8 mouse cellular contexts compared by ENCODE assay signal in the genomic region with DNA sequence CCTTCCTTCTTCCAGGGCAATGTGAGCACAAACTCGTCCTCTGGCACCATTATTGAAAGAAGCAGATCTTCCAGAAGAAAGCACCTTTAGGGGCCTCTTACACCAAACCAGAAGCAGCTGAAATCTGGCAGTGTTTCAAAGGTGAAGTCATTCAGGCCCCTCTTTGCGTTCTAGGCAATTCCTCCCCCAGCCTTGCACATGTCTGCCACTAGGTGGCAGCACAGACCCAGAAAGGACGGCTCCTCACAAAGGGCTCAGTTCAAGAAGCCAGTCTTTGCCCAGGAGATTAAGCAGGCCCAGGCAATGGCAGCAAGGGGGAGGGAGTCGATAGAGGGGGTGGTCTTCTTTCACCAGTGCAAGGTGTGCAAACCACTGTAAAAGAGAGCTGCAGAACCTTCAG. TPM values are rescaled to one million over a fixed set of nuclear protein-coding genes. Genes with fewer than 3 reads are reported as not detected.
DNase-seq lines count a peak whose midpoint lies in the region; ATAC-seq and TF ChIP-seq lines count a peak whose summit lies in the region.

No protein-coding gene starts in this region.

- ATAC-seq in heart, embryonic 11.5 days (replicated peaks; ENCODE audit: insufficient number of reproducible peaks, low FRiP score, low TSS enrichment) = no peak
- ATAC-seq in kidney, embryonic 16.5 days (ENCODE audit: low FRiP score, low TSS enrichment) = no peak
- ATAC-seq in liver, embryonic 11.5 days (replicated peaks; ENCODE audit: low FRiP score) = no peak
- 0 out of 2 replicates have a peak, but pooled peaks have one; percentile 18 for ATAC-seq in neural tube, embryonic 11.5 days (ENCODE audit: insufficient read depth, low FRiP score, low TSS enrichment)
- ATAC-seq in stomach, postnatal 0 days (ENCODE audit: low FRiP score, low TSS enrichment) = peak; percentile 19; the same call in 1 of the 2 replicates

- WGBS in heart, embryonic 11.5 days (ENCODE audit: insufficient replicate concordance) = 1% methylated on average over 4 of the region's 4 CpGs
- under 1% methylated on average over 4 of the region's 4 CpGs for WGBS in kidney, embryonic 16.5 days
- 7% methylated on average over 4 of the region's 4 CpGs for WGBS in liver, embryonic 11.5 days
- WGBS in neural tube, embryonic 11.5 days = 2% methylated on average over 4 of the region's 4 CpGs
- 0% methylated on average over 4 of the region's 4 CpGs for WGBS in stomach, postnatal 0 days

- H3K27ac ChIP-seq in embryonic fibroblast, embryonic 13.5 days (ENCODE audit: insufficient read depth, low read length) = peak overlapping the region; percentile 91; the same call in 1 of the 2 replicates
- no peak overlapping the region; the same call in 1 of the 2 replicates for H3K27ac ChIP-seq in heart, embryonic 11.5 days (ENCODE audit: low read depth, low read length)
- no peak overlapping the region for H3K27ac ChIP-seq in kidney, embryonic 16.5 days (ENCODE audit: low read length)
- no peak overlapping the region for H3K27ac ChIP-seq in liver, embryonic 11.5 days (ENCODE audit: low read depth, low read length)
- no peak overlapping the region for H3K27ac ChIP-seq in neural tube, embryonic 11.5 days (ENCODE audit: low read depth, low read length)
- no peak overlapping the region for H3K27ac ChIP-seq in stomach, postnatal 0 days (replicated peaks)

- H3K9me3 ChIP-seq in heart, embryonic 11.5 days (replicated peaks; ENCODE audit: control insufficient read depth, low read length) = no peaks in the 10 kb centered on the region
- no peaks in the 10 kb centered on the region for H3K9me3 ChIP-seq in kidney, embryonic 16.5 days (ENCODE audit: low read length)
- H3K9me3 ChIP-seq in liver, embryonic 11.5 days (ENCODE audit: control insufficient read depth, low read length) = no peaks in the 10 kb centered on the region
- no peaks in the 10 kb centered on the region for H3K9me3 ChIP-seq in neural tube, embryonic 11.5 days (ENCODE audit: control insufficient read depth, low read length)
- H3K9me3 ChIP-seq in stomach, postnatal 0 days (ENCODE audit: control insufficient read depth, low read length) = no peaks in the 10 kb centered on the region

- peak overlapping the region; percentile 87 for H3K4me3 ChIP-seq in embryonic fibroblast, embryonic 13.5 days (ENCODE audit: insufficient read depth, low read length)
- H3K4me3 ChIP-seq in heart, embryonic 11.5 days (ENCODE audit: low read depth, low read length) = peak overlapping the region; percentile 69
- H3K4me3 ChIP-seq in kidney, embryonic 16.5 days (ENCODE audit: low read length) = peak overlapping the region; percentile 78
- 0 out of 2 replicates have a peak overlapping the region, but pooled peaks have one; percentile 75 for H3K4me3 ChIP-seq in liver, embryonic 11.5 days (ENCODE audit: low read depth, low read length)
- peak overlapping the region; percentile 68; the same call in 1 of the 2 replicates for H3K4me3 ChIP-seq in neural tube, embryonic 11.5 days (ENCODE audit: low read depth, low read length)
- H3K4me3 ChIP-seq in stomach, postnatal 0 days (ENCODE audit: low read depth, low read length) = no peak overlapping the region; the same call in 1 of the 2 replicates

- H3K4me2 ChIP-seq in heart, embryonic 11.5 days = peak overlapping the region; percentile 80
- peak overlapping the region; percentile 79 for H3K4me2 ChIP-seq in kidney, embryonic 16.5 days (replicated peaks; ENCODE audit: low read depth, low read length)
- H3K4me2 ChIP-seq in liver, embryonic 11.5 days = no peak overlapping the region
- H3K4me2 ChIP-seq in neural tube, embryonic 11.5 days (ENCODE audit: low read depth) = peak overlapping the region; percentile 94; the same call in 1 of the 2 replicates
- H3K4me2 ChIP-seq in stomach, postnatal 0 days (replicated peaks; ENCODE audit: low read depth) = peak overlapping the region; percentile 86; the same call in 1 of the 2 replicates

- H3K36me3 ChIP-seq in heart, embryonic 11.5 days (ENCODE audit: control insufficient read depth, insufficient read depth, low read length) = peaks cover 3% of the 10 kb centered on the region; the same call in 1 of the 2 replicates
- H3K36me3 ChIP-seq in kidney, embryonic 16.5 days (ENCODE audit: insufficient read depth, low read length) = peaks cover 19% of the 10 kb centered on the region
- no peaks in the 10 kb centered on the region for H3K36me3 ChIP-seq in liver, embryonic 11.5 days (ENCODE audit: control insufficient read depth, insufficient read depth, low read length)
- peaks cover 2% of the 10 kb centered on the region; the same call in 1 of the 2 replicates for H3K36me3 ChIP-seq in neural tube, embryonic 11.5 days (ENCODE audit: control insufficient read depth, insufficient read depth, low read length)
- peaks cover 10% of the 10 kb centered on the region for H3K36me3 ChIP-seq in stomach, postnatal 0 days (ENCODE audit: control insufficient read depth, insufficient read depth, low read length)

- peak; percentile 84 to 88 for DNase-seq in CD8-positive naive resting alpha-beta T cell, adult 2 months (ENCODE audit: low read depth in 2 of 2, low spot score in 2 of 2)
- DNase-seq in brain, adult 2 months (ENCODE audit: low read depth, low spot score) = peak; percentile 84
- peak; percentile 83 for DNase-seq in liver, embryonic 11.5 days (ENCODE audit: low spot score)
- peak; percentile 91 for DNase-seq in neural tube, embryonic 11.5 days (ENCODE audit: low spot score)
- peak; percentile 88 for DNase-seq in stomach, postnatal 0 days (ENCODE audit: low spot score)

- no peak for TF ChIP-seq EP300 in stomach, postnatal 0 days (optimal IDR thresholded peaks at IDR 0.05)

- TF ChIP-seq POLR2A in embryonic fibroblast, embryonic 13.5 days (IDR thresholded peaks at IDR 0.05; ENCODE audit: low read depth, low read length) = peak; percentile 57

- H3K27me3 ChIP-seq in heart, embryonic 11.5 days (ENCODE audit: control insufficient read depth, insufficient read depth, low read length) = no peaks in the 10 kb centered on the region
- no peaks in the 10 kb centered on the region for H3K27me3 ChIP-seq in kidney, embryonic 16.5 days (ENCODE audit: insufficient read depth, low read length)
- peaks cover 5% of the 10 kb centered on the region; the same call in 1 of the 2 replicates for H3K27me3 ChIP-seq in liver, embryonic 11.5 days (replicated peaks; ENCODE audit: control insufficient read depth, insufficient read depth, low read length)
- peaks cover 6% of the 10 kb centered on the region; the same call in 1 of the 2 replicates for H3K27me3 ChIP-seq in neural tube, embryonic 11.5 days (ENCODE audit: control insufficient read depth, insufficient read depth, low read length)
- H3K27me3 ChIP-seq in stomach, postnatal 0 days (ENCODE audit: control insufficient read depth, insufficient read depth, low read length) = no peaks in the 10 kb centered on the region

- no peaks in the 10 kb centered on the region; the same call in 1 of the 2 replicates for H3K4me1 ChIP-seq in embryonic fibroblast, embryonic 13.5 days (ENCODE audit: control insufficient read depth, insufficient read depth, low read length)
- H3K4me1 ChIP-seq in heart, embryonic 11.5 days (ENCODE audit: control insufficient read depth, insufficient read depth, low read length) = peaks cover 45% of the 10 kb centered on the region
- H3K4me1 ChIP-seq in kidney, embryonic 16.5 days (ENCODE audit: insufficient read depth, low read length) = peaks cover 12% of the 10 kb centered on the region
- H3K4me1 ChIP-seq in liver, embryonic 11.5 days (replicated peaks; ENCODE audit: control insufficient read depth, insufficient read depth, low read length) = peaks cover 39% of the 10 kb centered on the region
- peaks cover 14% of the 10 kb centered on the region for H3K4me1 ChIP-seq in neural tube, embryonic 11.5 days (ENCODE audit: control insufficient read depth, insufficient read depth, low read length)
- H3K4me1 ChIP-seq in stomach, postnatal 0 days (replicated peaks; ENCODE audit: control insufficient read depth, insufficient read depth) = peaks cover 15% of the 10 kb centered on the region

- no peak overlapping the region for H3K9ac ChIP-seq in heart, embryonic 11.5 days (ENCODE audit: low read depth, low read length)
- H3K9ac ChIP-seq in kidney, embryonic 16.5 days (replicated peaks; ENCODE audit: low read length) = no peak overlapping the region
- H3K9ac ChIP-seq in liver, embryonic 11.5 days (ENCODE audit: low read depth, low read length) = no peak overlapping the region
- no peak overlapping the region for H3K9ac ChIP-seq in neural tube, embryonic 11.5 days (ENCODE audit: low read length)
- H3K9ac ChIP-seq in stomach, postnatal 0 days (ENCODE audit: low read length) = no peak overlapping the region

- peak; percentile 89; the same call in 1 of the 2 replicates for TF ChIP-seq CTCF in embryonic fibroblast, embryonic 13.5 days (IDR thresholded peaks at IDR 0.05; ENCODE audit: borderline replicate concordance, insufficient read depth, low read length)
- TF ChIP-seq CTCF in stomach, postnatal 0 days (IDR thresholded peaks at IDR 0.05; ENCODE audit: low read depth) = peak; percentile 100

RNA-seq across cellular contexts. Expression of gene Ccnd2, which starts 4.3 kb away (rescaled TPM):
- polyA plus RNA-seq in embryonic fibroblast, embryonic 13.5 days (2011; ENCODE audit: insufficient read length, low read depth, missing spikeins) = 2,159 and 2,298 TPM in 2 replicates
- polyA plus RNA-seq in heart, embryonic 11.5 days (2014; fragmentation: Nextera tagmentation; extraction: Ambion mirVana) = 712 and 821 TPM in 2 replicates
- 600 and 665 TPM in 2 replicates for polyA plus RNA-seq in kidney, embryonic 16.5 days (2015; fragmentation: Nextera tagmentation; extraction: Ambion mirVana)
- 273 and 275 TPM in 2 replicates for polyA plus RNA-seq in liver, embryonic 11.5 days (2014; fragmentation: Nextera tagmentation; extraction: Ambion mirVana)
- polyA plus RNA-seq in neural tube, embryonic 11.5 days (2014; fragmentation: Nextera tagmentation; extraction: Ambion mirVana) = 934 and 952 TPM in 2 replicates
- 433 and 478 TPM in 2 replicates for polyA plus RNA-seq in stomach, postnatal 0 days (2015; fragmentation: Nextera tagmentation; extraction: Ambion mirVana)

RNA-seq across cellular contexts. Expression of gene Tigar, which starts 38.3 kb away (rescaled TPM):
- polyA plus RNA-seq in embryonic fibroblast, embryonic 13.5 days (2011; ENCODE audit: insufficient read length, low read depth, missing spikeins) = 8.1 and 8.6 TPM in 2 replicates
- polyA plus RNA-seq in heart, embryonic 11.5 days (2014; fragmentation: Nextera tagmentation; extraction: Ambion mirVana) = 5.5 and 6.9 TPM in 2 replicates
- polyA plus RNA-seq in kidney, embryonic 16.5 days (2015; fragmentation: Nextera tagmentation; extraction: Ambion mirVana) = 2.7 and 3.7 TPM in 2 replicates
- 2.2 and 2.5 TPM in 2 replicates for polyA plus RNA-seq in liver, embryonic 11.5 days (2014; fragmentation: Nextera tagmentation; extraction: Ambion mirVana)
- polyA plus RNA-seq in neural tube, embryonic 11.5 days (2014; fragmentation: Nextera tagmentation; extraction: Ambion mirVana) = 7.3 and 7.8 TPM in 2 replicates
- 4.1 and 5.2 TPM in 2 replicates for polyA plus RNA-seq in stomach, postnatal 0 days (2015; fragmentation: Nextera tagmentation; extraction: Ambion mirVana)

Comparison
In these comparisons a context has a peak if more than half of its experiments do, and no peak if none do; other contexts are left out.
1. ATAC-seq: peak in neural tube, embryonic 11.5 days (single experiment) and stomach, postnatal 0 days (single experiment); none in heart, embryonic 11.5 days (single experiment), kidney, embryonic 16.5 days (single experiment) and liver, embryonic 11.5 days (single experiment).
2. Peak in every context shown above with its lines, with median percentiles within 50 percentile points of each other: DNase-seq.